Mouse (Mus musculus) forebrain, embryonic 12.5 days (tissue): Measurements from ENCODE around the gene Sh3gl1. TPM values are rescaled to one million over a fixed set of nuclear protein-coding genes. Genes with fewer than 3 reads are reported as not detected.

Source experiments
- polyA plus RNA-seq: library from polyadenylated mRNA; unstranded; fragments of >200 nt; fragmentation: Nextera tagmentation; extraction: Ambion mirVana; gene quantifications from 2 replicates; pipeline ENCODE4 v1.2.1, GENCODE M21; 2016

Sh3gl1 gene
- polyA plus RNA-seq, 1 experiment from 2014 or later: 135 TPM

Other genes with a start within 250 kb of the Sh3gl1 start
- 11.4 TPM in 2 replicates for gene Zfp119a, start 157.7 kb downstream of the Sh3gl1 start, polyA plus RNA-seq
- gene Zfp959, start 144.5 kb downstream of the Sh3gl1 start, polyA plus RNA-seq: 13.2 and 13.5 TPM in 2 replicates
- 4.8 and 5.6 TPM in 2 replicates for gene Zfp119b, start 87.1 kb downstream of the Sh3gl1 start, polyA plus RNA-seq
- gene Ebi3, start 84.0 kb downstream of the Sh3gl1 start, polyA plus RNA-seq: 2.3 TPM in 2 replicates
- 28.0 and 29.1 TPM in 2 replicates for gene Yju2, start 77.5 kb downstream of the Sh3gl1 start, polyA plus RNA-seq
- gene Shd, start 66.2 kb downstream of the Sh3gl1 start, polyA plus RNA-seq: 81.1 and 94.0 TPM in 2 replicates
- 79.7 and 82.4 TPM in 2 replicates for gene Fsd1, start 50.1 kb downstream of the Sh3gl1 start, polyA plus RNA-seq
- 4.2 and 4.6 TPM in 2 replicates for gene Stap2, start 31.1 kb downstream of the Sh3gl1 start, polyA plus RNA-seq
- 184 and 186 TPM in 2 replicates for gene Mpnd, start 30.9 kb downstream of the Sh3gl1 start, polyA plus RNA-seq
- 39.1 and 43.4 TPM in 2 replicates for gene Chaf1a, start 3.8 kb upstream of the Sh3gl1 start, polyA plus RNA-seq
- 49.7 and 50.8 TPM in 2 replicates for gene Ubxn6, start 38.4 kb upstream of the Sh3gl1 start, polyA plus RNA-seq
- gene Hdgfl2, start 43.0 kb upstream of the Sh3gl1 start, polyA plus RNA-seq: 183 and 188 TPM in 2 replicates
- gene Plin4, start 73.2 kb upstream of the Sh3gl1 start, polyA plus RNA-seq: 0.06 and 0.18 TPM in 2 replicates
- 0.22 TPM in 1 of 2 replicates, not detected in the other for gene Plin5, start 81.0 kb upstream of the Sh3gl1 start, polyA plus RNA-seq
- 0.18 and 0.27 TPM in 2 replicates for gene Lrg1, start 85.4 kb upstream of the Sh3gl1 start, polyA plus RNA-seq
- 4.8 and 5.4 TPM in 2 replicates for gene Sema6b, start 103.7 kb upstream of the Sh3gl1 start, polyA plus RNA-seq
- 7.5 TPM in 2 replicates for gene Tnfaip8l1, start 125.8 kb upstream of the Sh3gl1 start, polyA plus RNA-seq
- 54.5 and 57.3 TPM in 2 replicates for gene Mydgf, start 147.3 kb upstream of the Sh3gl1 start, polyA plus RNA-seq
- gene Dpp9, start 182.3 kb upstream of the Sh3gl1 start, polyA plus RNA-seq: 43.4 and 48.6 TPM in 2 replicates
- 18.2 and 20.3 TPM in 2 replicates for gene Fem1a, start 220.2 kb upstream of the Sh3gl1 start, polyA plus RNA-seq
- 1.5 and 1.7 TPM in 2 replicates for gene Ticam1, start 240.2 kb upstream of the Sh3gl1 start, polyA plus RNA-seq